Mouse (Mus musculus): ENCODE measurements around the gene Ly75.

Ly75 gene

GRCm38 (mm10) chr2:60382858-60383669, at the start of gene Ly75:
Gene Ly75 (minus strand): TSS chr2:60383303.
- in situ Hi-C loops (cut with MboI, MseI): no loop called here

GRCm38 (mm10) chr2:60430315-60431021, 47.4 kb upstream of the Ly75 start:
- in situ Hi-C loops (cut with MboI, MseI): no loop called here

GRCm38 (mm10) chr2:60418075-60418474, 35.0 kb upstream of the Ly75 start:
- in situ Hi-C loops (cut with MboI, MseI): no loop called here

GRCm38 (mm10) chr2:60414334-60414733, 31.2 kb upstream of the Ly75 start:
- in situ Hi-C loops (cut with MboI, MseI): no loop called here

GRCm38 (mm10) chr2:60413006-60413650, 30.0 kb upstream of the Ly75 start:
- in situ Hi-C loops (cut with MboI, MseI): no loop called here

- in situ Hi-C loops (cut with MboI, MseI): no loop called here
These were observed 28.1 kb upstream of the Ly75 start for GRCm38 (mm10) chr2:60411181-60411580.

GRCm38 (mm10) chr2:60409989-60410763, 27.1 kb upstream of the Ly75 start:
- in situ Hi-C loops (cut with MboI, MseI): no loop called here

GRCm38 (mm10) chr2:60409194-60409593, 26.1 kb upstream of the Ly75 start:
- in situ Hi-C loops (cut with MboI, MseI): no loop called here

GRCm38 (mm10) chr2:60407387-60407786, 24.3 kb upstream of the Ly75 start:
- in situ Hi-C loops (cut with MboI, MseI): no loop called here

- in situ Hi-C loops (cut with MboI, MseI): no loop called here
These were observed 22.3 kb upstream of the Ly75 start for GRCm38 (mm10) chr2:60405431-60405830.

GRCm38 (mm10) chr2:60404763-60405162, 21.7 kb upstream of the Ly75 start:
- in situ Hi-C loops (cut with MboI, MseI): loop anchor here in 1 of 2 experiments (5.0 kb wide), 1 partner anchor 82 kb away; no protein-coding TSS in a partner anchor

GRCm38 (mm10) chr2:60401694-60402093, 18.6 kb upstream of the Ly75 start:
- in situ Hi-C loops (cut with MboI, MseI): loop anchor here in 1 of 2 experiments (5.0 kb wide), 1 partner anchor 79 kb away; no protein-coding TSS in a partner anchor

- in situ Hi-C loops (cut with MboI, MseI): no loop called here
These were observed 10.7 kb upstream of the Ly75 start for GRCm38 (mm10) chr2:60393786-60394185.

- in situ Hi-C loops (cut with MboI, MseI): no loop called here
These were observed 9.2 kb upstream of the Ly75 start for GRCm38 (mm10) chr2:60392286-60392685.

- in situ Hi-C loops (cut with MboI, MseI): no loop called here
These were observed 4.3 kb upstream of the Ly75 start for GRCm38 (mm10) chr2:60387363-60387762.

GRCm38 (mm10) chr2:60386835-60387234, 3.7 kb upstream of the Ly75 start:
- in situ Hi-C loops (cut with MboI, MseI): no loop called here

- in situ Hi-C loops (cut with MboI, MseI): no loop called here
These were observed 1.6 kb upstream of the Ly75 start for GRCm38 (mm10) chr2:60384763-60385085.

GRCm38 (mm10) chr2:60384083-60384762, 1.1 kb upstream of the Ly75 start:
- in situ Hi-C loops (cut with MboI, MseI): no loop called here

- in situ Hi-C loops (cut with MboI, MseI): no loop called here
These were observed 757 bp downstream of the Ly75 start for GRCm38 (mm10) chr2:60382346-60382745.

GRCm38 (mm10) chr2:60377260-60377659, 5.8 kb downstream of the Ly75 start:
- in situ Hi-C loops (cut with MboI, MseI): loop anchor here in 1 of 2 experiments (10.0 kb wide), 2 partner anchors 488 to 1028 kb away; no protein-coding TSS in a partner anchor

GRCm38 (mm10) chr2:60375608-60376107, 7.4 kb downstream of the Ly75 start:
- in situ Hi-C loops (cut with MboI, MseI): loop anchor here in 1 of 2 experiments (10.0 kb wide), 2 partner anchors 489 to 1029 kb away; no protein-coding TSS in a partner anchor
